Mouse (Mus musculus): ENCODE results near the gene Lpgat1.

Gene Lpgat1

DNA sequence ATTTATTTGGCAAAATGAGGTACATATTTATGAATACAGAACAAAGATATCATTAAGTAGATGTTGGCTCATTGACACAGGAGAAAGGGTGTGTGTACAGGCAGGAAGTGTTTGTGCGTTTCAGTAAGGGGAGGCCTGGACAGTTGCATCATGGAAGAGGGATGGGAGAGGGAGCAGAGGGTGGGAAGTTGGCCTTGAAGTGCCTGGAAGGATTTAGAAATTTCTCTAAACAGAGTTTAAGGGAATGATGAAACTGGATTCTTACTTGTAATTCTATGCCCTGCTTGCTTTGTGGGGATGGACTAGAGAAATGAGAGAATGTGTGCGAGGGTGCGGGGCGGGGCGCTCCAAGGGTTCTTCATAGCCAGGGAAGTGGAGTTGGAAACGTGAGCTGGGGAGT, 20.2 kb downstream of the Lpgat1 start:
- no peak for DNase-seq

GRCm38 (mm10) chr1:191738726-191739125, 21.1 kb downstream of the Lpgat1 start:
- no peak for DNase-seq

- no peak for DNase-seq
Measured at GRCm38 (mm10) chr1:191740587-191741361, 23.1 kb downstream of the Lpgat1 start.

DNA sequence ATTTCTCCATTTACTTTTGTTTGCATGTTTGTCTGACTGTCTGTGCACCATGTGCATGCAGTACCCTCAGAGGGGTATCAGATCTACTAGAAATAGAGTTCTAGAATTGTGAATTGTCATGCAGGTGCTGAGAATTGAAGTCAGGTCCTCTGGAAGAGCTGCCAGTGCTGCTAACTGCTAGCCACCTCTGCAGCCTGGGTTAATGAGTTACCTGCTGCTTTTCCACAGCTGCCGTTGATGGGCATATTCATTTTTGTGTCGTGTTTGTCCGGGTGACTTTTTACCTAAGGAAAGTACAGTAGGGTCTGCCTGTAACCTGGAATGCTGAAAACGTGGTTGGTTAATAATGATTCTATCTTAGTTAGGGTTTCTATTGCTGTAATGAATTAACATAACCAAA, 24.0 kb downstream of the Lpgat1 start:
- no peak for DNase-seq

DNA sequence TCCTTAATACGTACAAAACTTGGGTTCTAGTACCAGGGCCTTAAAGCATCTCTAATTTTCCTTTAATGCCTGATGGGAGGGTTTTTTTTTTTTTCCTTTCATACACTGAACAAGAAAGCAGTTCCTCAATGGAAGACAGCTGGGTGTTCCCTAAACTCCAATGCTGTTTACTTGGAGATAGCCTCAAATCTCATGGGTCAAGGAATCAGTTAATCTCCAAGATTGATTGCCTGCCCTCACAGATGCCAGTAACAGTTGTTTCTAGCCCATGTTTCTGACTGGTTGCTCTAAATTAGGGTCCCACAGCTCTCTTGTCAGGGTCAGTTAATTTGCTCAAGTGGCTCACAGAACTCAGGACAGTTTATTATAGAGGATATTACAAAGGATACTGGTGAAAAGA, 30.8 kb downstream of the Lpgat1 start:
- DNase-seq = no peak

DNA sequence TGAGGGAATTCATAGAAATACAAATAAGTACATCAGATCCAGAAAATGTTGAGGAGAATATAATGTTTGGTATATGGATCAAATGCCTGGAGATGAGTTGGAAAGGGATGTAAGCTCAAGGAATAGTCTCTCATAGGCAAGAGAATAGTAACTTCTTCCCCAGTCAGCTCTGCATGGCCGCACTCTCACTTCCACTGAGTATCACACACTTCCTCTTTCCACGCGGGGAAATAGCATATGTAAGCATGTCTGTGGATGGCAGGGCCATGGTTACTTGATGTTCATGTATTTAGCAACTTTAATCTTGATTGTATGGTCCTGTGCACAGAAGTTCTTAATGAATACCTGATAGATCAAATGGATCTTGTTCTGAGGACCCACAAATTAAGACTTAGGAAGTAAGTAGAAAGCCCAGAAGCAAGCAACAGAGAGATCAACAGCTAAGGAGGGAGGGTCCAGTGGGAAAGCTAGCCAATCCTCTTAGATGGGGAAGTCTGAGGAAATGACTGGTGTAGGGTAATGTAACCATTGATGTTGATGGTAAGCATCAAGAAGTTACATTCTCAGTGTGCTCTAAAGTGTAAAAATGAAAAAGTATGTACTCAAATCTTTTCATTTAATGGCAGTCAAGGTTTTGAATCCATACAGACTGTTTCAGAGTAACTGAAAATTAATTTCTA, 39.0 kb downstream of the Lpgat1 start:
- DNase-seq = no peak

DNA sequence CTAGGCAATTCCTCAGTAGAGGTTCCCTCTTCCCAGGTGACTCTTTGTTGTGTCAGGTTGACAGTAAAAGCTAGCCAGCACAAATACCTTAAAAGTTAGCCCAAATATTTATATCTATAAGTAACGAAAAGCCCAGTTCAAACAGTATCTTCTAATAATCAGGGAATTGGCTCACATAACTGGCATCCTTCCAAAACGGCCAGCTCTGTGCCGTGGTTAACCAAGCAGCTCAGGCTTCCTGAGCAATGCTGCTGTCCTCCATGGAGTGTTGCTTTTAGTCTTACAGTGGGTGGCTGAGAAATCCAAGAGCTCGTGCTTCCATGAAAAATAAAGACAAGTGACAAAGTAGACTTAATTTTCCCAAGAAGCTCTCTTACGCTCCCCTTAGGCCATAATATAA, 56.5 kb downstream of the Lpgat1 start:
- peak; percentile 39 for DNase-seq

DNA sequence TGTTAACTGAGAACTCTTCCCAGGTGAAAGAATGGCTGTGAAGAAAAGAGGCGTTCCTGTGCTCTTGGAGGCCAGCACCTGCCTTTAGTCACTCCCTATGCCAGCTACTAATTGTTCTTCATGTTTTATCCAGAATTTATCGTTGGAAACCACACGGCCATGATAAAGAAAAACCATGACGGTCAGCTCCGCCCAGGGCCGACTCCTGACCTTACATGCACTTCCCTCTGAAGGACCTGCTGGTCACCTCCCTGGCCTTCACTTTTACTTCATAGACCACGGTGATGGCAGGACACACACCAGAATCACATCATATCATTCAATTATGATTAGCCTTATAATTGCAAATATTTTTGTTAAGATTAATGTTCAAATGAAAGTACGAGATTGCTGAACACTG, 57.5 kb downstream of the Lpgat1 start:
- DNase-seq = no peak

DNA sequence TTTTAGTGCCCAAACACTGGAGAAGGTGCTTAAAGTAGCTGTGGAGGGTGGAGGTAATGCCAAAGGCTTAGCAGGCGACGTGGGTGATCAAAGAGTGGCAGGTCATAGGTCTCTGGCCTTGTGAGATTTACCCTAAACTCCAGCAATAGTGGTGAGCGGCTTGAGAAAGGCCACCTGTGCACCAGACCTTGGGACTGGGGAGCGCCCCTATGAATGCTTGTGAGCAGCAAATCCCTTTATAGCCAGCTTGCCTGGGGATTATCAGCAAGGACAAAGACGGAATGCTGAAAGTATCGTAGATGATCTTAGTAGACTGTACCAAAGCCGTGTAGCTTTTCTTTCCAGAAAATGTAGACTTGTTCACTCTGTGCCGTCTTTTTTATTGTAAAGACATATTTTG, 59.9 kb downstream of the Lpgat1 start:
- no peak for DNase-seq

DNA sequence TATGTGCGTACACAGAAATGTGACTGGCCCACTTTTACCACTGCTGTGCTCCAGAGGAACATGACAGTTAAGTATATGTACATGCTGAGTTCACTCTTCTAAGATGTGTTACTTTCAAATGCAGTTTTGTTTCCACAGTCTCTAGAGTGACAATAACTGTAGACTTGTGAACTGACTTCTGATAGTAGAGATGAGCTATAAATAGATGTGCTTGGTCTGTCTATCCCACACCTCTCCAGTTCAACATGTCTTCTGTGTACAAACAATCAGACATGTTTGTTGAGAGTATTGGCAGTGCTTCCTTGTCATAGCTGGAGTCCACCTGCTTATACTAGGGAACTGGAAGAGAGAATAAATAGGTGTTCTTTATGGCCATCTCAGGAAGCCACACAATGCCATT, 62.8 kb downstream of the Lpgat1 start:
- DNase-seq = no peak

GRCm38 (mm10) chr1:191785108-191785507, 67.5 kb downstream of the Lpgat1 start:
- DNase-seq = no peak

- DNase-seq = no peak
Measured at GRCm38 (mm10) chr1:191786255-191786654, 68.6 kb downstream of the Lpgat1 start.

GRCm38 (mm10) chr1:191787379-191787778, 69.7 kb downstream of the Lpgat1 start:
- DNase-seq = no peak

DNA sequence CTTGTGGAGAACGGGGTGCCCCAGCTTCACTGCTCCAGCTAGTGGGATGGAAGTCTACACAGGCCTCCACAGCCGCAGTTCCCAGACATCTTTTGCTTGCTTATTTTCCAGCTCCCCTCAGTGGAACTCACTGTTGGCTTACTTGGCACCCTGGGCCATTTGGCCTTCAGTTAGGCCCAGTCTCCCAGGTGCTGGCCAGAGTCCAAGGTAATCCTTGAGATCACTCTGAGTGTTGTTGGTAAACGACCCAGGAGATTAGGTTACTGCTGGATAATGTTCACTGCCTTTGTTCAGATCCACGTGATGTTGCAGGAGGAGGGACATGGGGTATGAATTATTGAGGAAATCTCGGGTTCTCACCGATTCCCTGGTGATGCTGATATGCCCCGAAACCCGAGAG, 75.4 kb downstream of the Lpgat1 start:
- DNase-seq = no peak

GRCm38 (mm10) chr1:191793888-191794532, 76.4 kb downstream of the Lpgat1 start:
- DNase-seq = no peak

- DNase-seq = no peak
Measured at GRCm38 (mm10) chr1:191796238-191796896, 78.7 kb downstream of the Lpgat1 start.

DNA sequence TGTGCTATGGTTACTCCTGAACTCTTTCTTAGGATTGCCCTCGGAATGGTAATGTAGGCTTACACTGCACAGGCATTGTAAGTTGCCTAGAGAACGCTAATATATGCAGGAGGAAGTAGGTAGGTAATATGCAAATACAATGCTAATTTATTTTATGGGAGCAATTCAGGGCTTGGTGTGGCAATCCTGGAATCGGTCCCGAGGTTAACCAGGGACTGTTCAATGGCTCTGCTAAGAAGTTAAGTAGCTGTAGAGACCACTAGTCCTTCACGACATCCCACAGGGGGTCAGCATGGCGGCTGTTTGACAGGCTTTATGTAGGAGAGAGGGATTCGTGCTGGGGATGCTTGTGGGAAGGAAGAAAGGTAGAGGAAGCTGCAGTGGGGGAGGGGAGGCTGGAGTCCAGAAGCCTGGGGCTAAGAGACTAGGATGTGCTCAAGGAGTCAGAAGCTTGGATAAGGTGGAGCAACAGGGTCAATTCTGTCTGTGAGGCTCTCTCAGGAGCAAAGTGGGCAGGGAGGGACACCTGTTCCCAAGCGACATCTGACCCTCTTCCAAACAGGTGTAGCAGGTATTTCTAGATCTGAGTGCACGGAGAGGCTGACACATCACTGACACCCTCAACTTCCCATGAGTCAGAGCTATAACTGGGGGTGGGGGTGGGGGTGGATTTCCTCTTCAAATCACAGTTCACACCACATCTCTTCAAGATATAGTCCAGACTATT, 84.6 kb downstream of the Lpgat1 start:
- no peak for DNase-seq

GRCm38 (mm10) chr1:191802820-191803655, 85.4 kb downstream of the Lpgat1 start:
- DNase-seq = no peak

DNA sequence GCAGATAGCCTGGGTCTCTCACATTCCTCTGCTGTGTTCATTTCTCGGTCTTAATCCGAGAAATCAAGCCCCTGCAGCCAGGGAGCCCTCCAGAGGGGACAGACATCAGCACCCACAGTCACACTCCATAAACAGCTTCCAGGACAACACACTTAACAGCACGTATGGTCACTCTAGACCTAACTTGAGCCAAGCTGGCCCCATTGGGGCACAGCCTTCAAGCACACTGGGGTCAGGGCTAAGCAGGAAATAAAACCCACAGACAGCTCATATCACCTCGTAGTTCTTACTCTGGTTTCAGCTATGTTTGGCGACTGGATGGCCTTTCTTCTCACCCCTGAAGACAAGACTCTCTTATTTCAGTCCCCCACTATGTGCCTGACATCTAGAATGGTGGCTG, 87.1 kb downstream of the Lpgat1 start:
- DNase-seq = no peak

GRCm38 (mm10) chr1:191805788-191806187, 88.2 kb downstream of the Lpgat1 start:
- no peak for DNase-seq

- DNase-seq = no peak
Measured at GRCm38 (mm10) chr1:191806740-191807139, 89.1 kb downstream of the Lpgat1 start.

GRCm38 (mm10) chr1:191807979-191808378, 90.3 kb downstream of the Lpgat1 start:
- no peak for DNase-seq

Measured in cerebellum, adult 9-10 months (tissue).